Mouse (Mus musculus): ENCODE measurements at regions not wholly inside any gene's neighbourhood (a gene's known extent, or its start where the extent isn't known, plus 50 kb on each side); places are given as distances from the start of the nearest gene placed in this dataset.
"Not testable (repeated sequence)": the region's sequence is repeated elsewhere in the genome, so short reads cannot be mapped to it uniquely, and the experiment has no call there.

DNA sequence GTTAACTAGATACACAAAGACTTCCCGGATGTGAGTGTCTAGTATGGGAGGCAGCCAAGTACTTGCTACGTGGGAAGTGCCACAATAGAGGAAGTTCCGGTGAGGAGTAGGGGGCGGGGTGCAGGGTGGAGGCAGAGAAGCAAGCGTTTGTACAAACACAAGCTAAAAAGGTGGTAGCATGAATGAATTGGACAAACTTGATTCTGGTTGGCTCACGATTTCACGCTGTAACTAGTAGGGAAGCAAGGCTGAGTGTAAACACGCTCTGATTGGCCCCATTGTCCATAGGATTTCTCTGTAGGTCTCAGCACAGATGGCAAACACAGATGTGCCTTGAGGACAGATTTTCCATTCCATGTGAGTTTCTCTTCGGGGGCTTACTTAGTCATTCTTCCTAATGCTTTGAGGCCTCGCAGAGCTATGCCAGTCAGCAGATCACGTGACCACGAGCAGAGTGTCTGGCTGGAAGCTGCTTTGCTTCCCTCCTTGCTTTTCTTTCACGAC lies 76.6 kb upstream of the Ptgfr start:
- DNase-seq, result no peak

- DNase-seq, result not testable (repeated sequence)
These were observed 74.9 kb upstream of the Ptgfr start for GRCm38 (mm10) chr3:151912292-151912691.

DNA sequence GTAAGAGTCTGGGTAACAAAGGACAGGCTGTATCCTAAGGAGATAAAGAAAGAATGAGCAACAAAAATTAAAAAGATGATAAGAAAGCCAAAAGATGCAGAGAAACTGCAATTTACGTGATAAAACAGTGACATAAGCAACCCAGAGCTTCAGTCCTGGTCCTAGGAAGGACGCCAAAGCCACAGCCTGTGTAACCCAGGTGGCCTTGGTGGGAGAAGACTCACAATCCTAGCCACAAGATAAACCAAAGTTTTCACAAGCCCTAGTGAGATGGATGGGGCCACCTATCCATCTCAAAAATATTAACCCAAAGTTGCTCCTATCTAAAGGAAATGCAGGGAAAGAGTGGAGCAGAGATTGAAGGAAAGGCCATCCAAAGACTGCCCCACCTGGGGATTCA lies 73.4 kb upstream of the Ptgfr start:
- DNase-seq, result no peak

- no peak for DNase-seq
These were observed 71.9 kb upstream of the Ptgfr start for GRCm38 (mm10) chr3:151909344-151909743.

GRCm38 (mm10) chr3:151908886-151909285 lies 71.5 kb upstream of the Ptgfr start:
- no peak for DNase-seq

DNA sequence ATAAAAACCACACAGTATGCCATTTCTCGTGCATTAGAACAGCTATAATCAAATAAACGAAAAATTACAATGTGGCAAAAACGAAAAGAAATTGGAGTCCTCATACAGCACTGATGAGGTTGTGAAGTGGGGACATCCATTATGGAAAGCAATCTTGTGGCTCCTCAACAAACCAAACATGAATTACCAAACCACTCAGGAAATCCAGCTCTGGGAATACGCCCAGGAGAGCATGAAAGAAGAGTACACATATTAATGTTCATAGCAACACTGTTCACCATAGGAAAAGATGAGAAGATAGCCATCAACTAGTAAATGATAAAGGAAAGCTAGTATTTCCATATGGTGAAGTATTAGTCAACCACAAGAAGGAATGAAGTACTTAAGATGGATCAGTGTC lies 68.3 kb upstream of the Ptgfr start:
- no peak for DNase-seq

DNA sequence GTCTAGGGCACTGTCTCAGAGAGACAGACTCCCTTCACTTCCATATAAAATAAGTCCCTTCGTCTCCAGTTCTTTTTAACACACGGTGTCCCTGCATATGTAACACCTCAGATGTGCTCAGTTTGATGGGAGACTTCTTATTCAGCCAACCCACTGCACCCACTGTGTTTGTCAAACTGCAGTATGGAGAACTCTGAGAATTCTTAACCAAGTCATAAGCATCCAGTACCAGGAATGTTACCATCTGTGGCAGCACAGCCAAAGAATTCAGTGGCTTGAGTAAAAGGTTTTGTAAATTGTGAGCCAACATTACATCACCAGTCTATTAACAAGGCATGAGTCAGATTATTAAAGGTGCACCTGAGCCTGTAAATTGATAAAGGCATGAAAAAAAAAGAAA lies 65.7 kb upstream of the Ptgfr start:
- DNase-seq, result no peak

- no peak for DNase-seq
These were observed 64.9 kb upstream of the Ptgfr start for GRCm38 (mm10) chr3:151902216-151902827.

- no peak for DNase-seq
These were observed 62.2 kb upstream of the Ptgfr start for GRCm38 (mm10) chr3:151899676-151900075.

GRCm38 (mm10) chr3:151899094-151899493 lies 61.7 kb upstream of the Ptgfr start:
- DNase-seq, result no peak

DNA sequence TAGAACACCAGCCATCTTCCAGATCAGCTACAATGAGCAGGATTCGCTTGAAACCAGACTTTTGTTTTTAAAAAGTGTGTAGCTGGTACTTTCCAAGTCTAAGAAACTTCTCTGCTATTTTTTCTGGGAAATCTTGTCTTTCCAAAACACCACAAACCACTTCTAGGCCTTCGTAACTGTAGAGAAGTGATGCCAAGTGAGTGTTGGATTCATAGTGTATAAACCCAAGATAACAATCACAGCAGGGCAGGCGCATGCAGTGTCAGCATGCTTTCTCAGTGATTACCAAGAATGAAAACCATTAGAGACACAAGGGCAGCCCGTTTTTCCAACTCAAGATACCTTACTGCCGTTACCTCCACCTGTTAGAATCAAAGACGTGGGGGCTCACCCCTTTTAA lies 58.9 kb upstream of the Ptgfr start:
- DNase-seq, result no peak

- no peak for DNase-seq
These were observed 57.3 kb upstream of the Ptgfr start for GRCm38 (mm10) chr3:151894712-151895111.

DNA sequence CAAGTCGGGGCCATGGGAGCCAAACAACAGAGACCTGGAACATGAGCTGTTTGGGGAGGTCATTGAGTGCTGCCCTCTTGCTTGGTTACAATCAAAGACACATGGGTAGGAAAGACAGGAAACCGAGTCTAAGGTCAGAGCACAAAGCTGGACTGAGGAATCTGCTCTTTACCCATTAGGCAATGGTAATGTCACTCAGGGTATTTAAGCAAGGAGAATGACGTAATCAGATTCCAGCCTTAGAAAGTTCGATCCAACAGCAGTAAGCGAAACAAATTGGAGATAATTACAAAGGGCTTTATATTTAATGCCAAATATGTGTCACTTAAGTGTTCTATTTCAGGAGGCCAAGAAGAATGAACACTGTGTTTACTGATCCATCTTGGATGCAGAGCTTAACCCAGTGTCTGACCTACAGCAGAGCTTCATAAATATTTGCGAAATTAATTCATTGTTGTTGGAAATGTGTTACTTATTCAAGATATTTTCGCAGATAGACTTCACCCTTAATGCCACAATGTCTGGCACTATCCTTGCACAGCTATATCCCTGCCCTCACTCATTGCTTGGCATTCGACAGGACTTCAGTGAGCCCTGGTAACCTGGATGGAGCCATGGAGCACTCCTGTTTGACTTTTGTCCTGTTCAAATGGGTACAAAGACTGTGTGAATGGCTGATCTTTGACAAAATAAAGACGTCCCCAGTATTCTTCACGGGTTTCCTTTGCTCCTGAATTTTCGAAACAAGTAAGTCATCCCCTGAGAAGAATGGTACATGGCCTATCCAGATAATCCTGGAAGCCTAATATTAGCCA lies 56.2 kb upstream of the Ptgfr start:
- no peak for DNase-seq

DNA sequence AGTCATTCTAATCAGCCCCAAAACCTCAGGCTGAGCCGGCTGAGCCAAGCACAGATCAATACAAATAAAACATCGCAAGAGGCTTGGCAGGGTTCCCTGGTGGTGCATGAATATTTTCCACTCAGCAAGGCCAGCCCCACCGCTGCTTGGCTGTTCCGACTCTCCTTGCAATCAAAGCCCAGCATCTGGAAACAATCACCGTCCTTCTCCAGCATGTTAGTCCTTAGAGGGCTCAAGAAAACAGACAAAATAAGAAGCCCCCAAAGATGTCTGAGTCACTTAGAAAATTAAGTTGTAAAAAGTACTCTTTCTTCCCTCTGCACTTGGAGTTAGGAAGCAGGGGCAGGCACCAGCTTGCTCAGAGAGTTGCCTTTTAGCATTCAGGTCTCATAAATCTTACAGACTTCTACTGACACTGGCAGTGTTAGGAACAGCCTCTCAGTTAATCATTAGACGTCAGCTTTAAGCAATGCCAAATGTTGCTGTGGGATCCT lies 54.4 kb upstream of the Ptgfr start:
- peak; percentile 8 for DNase-seq

- no peak for DNase-seq
These were observed 53.9 kb upstream of the Ptgfr start for GRCm38 (mm10) chr3:151891336-151891735.

- no peak for DNase-seq
These were observed 52.3 kb upstream of the Ptgfr start for GRCm38 (mm10) chr3:151889738-151890137.

Measured in cerebellum, adult 11 months (tissue).